Mouse (Mus musculus) liver, postnatal 0 days (tissue): Measurements from ENCODE around the gene Ctdsp1.

Experiments used
- CTCF ChIP-seq: sonication (generic); IDR thresholded peaks from 2 replicates; pipeline ENCODE4 v1.5.1; 2016; ENCODE audit warnings: antibody characterized with exemption, low read depth
- EP300 ChIP-seq: IDR thresholded peaks from 2 replicates; pipeline ENCODE4 v1.6.1; 2016; ENCODE audit warnings: antibody characterized with exemption, low read depth, mild to moderate bottlenecking

DNA sequence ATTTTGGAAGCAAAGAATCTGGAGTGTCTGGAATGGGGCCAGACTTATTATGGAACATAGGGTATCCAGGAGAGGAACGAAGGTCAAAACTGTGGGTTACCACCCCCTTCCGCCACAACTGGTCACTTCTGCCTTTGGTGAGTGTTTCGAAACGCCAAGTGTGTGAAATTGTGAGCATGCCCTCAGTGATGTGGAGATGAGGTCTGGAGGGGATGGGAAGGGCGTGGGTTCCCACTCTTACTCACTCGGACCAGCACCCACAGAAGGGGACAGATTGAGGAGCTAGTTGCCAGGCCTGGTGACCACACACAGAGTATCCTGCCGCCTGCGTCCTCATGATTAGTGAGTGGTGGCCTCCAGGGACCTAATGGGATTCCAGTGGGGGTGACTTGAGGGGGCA is 16.3 kb upstream of the Ctdsp1 start, which contains the start of gene Slc11a1:
- TF ChIP-seq CTCF, result no peak
- no peak for TF ChIP-seq EP300
